Mouse (Mus musculus) gastrocnemius, postnatal 25 days (tissue): ENCODE data around the gene Lpp. TPM values are rescaled to one million over a fixed set of nuclear protein-coding genes. Genes with fewer than 3 reads are reported as not detected.

ENCODE experiments used
- DNase-seq: peaks from one replicate; pipeline ENCODE4 v3.0.0; 2022
- long read RNA-seq, 2 experiments: library from polyadenylated mRNA; stranded (forward); transcript quantifications; one replicate each; pipeline ENCODE4 v2.0.0; 2021
- total RNA-seq, 2 experiments: library from RNA; stranded (reverse); gene quantifications; 1 replicate in 1 of 2; 2 replicates in 1 of 2; pipeline ENCODE4 v1.2.3; 2021

Lpp gene
- total RNA-seq, result 10 to 100 TPM; 21.7 to 23.8 TPM
- long read RNA-seq, experiment 1, full-length matches to known transcripts, result 1 of 22 reads
- long read RNA-seq, experiment 1, partial matches to known transcripts, result 0 of 22 reads
- long read RNA-seq, experiment 1, other reads (novel, unspliced or antisense), result 21 of 22 reads
- long read RNA-seq, experiment 2, full-length matches to known transcripts, result 1 of 10 reads
- long read RNA-seq, experiment 2, partial matches to known transcripts, result 0 of 10 reads
- long read RNA-seq, experiment 2, other reads (novel, unspliced or antisense), result 9 of 10 reads

- peak; percentile 80 for DNase-seq
These were observed at the start of gene Lpp for GRCm38 (mm10) chr16:24392651-24393555. Gene Lpp, plus strand, starts transcription at chr16:24393507.

- peak; percentile 54 for DNase-seq
These were observed 45.5 kb upstream of the Lpp start for GRCm38 (mm10) chr16:24347582-24348411.

DNA sequence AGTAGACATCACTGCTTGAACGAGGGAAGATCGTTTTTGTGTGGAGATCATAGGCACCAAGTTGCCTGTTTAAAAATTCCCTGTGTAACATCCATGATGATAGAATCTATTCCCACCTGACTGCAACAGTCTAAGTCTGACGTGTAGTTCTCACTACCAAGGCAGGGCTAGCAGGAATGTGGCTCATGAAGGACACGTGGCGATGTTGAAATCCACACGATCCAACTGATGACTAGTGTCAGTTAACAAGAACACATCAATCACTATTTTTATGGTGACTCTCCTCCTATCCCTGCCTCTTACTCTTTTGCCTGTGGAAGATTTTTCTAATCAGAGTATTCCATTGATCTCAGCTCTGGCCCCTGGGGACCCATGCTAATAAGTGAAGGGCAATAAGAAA, 43.0 kb upstream of the Lpp start:
- no peak for DNase-seq

- no peak for DNase-seq
These were observed 42.6 kb upstream of the Lpp start for GRCm38 (mm10) chr16:24350751-24351150.

GRCm38 (mm10) chr16:24351811-24352210, 41.5 kb upstream of the Lpp start:
- no peak for DNase-seq

DNA sequence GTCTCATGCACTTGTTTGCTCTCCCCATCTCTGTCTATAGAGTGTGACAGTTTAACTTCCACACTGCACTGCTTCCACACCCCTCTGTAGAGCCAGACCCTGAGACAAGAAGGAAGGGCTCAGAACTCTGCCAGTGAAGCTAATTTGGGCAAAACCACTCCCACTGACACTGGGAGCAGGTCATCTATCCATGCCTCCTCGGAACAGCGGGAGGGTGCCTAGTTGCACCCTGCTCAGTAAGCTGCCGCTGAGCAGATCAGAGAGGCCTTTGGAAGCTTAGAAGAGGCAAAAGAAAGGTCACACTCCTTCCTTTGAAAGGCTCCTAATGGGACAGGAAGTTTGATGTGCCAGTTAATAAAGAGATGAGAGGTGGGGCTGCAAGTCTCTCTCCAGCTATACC, 39.5 kb upstream of the Lpp start:
- no peak for DNase-seq

- DNase-seq, result no peak
These were observed 31.6 kb upstream of the Lpp start for GRCm38 (mm10) chr16:24361667-24362066.

DNA sequence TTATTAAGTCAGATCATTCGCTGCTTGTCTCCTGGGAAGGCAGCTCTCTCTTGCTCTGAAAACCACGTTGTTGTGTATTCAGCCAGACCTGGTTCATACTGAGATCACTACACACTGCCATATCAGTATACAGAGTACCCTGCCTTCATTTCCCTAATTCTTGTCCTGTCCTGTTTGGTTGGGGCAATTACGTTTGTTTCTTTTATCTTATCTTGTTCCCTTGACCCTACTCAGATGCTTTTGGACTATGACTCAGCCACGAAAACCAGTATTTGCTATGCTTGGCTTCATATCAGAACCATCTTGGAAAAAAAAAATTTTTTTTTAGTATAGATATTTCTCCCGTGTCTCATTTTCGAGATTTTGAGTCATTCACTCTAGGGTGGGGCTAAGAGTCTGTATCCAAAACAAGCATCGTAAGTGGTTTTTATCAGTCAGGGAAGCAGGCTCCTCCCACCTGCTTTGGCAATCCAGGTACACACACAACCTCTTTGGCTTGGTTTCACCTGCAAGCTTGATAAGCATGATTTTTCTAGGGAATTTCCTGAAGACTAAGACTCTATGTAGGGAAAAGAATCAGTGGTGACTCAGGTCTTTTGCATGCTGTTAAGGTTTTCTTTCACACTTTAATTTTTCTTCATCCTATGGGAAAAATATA, 29.1 kb upstream of the Lpp start:
- no peak for DNase-seq

GRCm38 (mm10) chr16:24365900-24366299, 27.4 kb upstream of the Lpp start:
- no peak for DNase-seq

DNA sequence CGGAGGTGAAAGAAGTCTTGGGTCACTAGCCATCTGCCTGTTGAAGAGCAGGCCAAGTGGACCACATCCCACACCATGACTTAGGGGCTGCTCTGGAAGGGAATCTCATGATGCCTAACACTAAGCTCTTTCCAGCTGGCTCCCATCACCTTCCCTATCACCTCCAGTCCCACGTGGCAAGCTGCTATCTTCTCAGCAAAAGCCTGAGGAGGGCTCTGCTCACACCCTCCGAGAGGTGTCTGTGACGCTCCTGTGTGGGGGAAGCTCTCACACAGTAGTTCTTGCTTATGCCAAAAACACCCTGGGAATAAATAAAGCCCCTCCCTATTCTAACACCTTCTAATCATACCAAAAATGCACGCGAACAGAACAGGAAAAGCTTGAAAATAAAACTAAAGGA, 26.2 kb upstream of the Lpp start:
- DNase-seq, result no peak

GRCm38 (mm10) chr16:24367506-24367905, 25.8 kb upstream of the Lpp start:
- no peak for DNase-seq

GRCm38 (mm10) chr16:24376478-24376877, 16.8 kb upstream of the Lpp start:
- DNase-seq, result no peak

- DNase-seq, result no peak
These were observed 2.7 kb upstream of the Lpp start for GRCm38 (mm10) chr16:24390596-24390995.

DNA sequence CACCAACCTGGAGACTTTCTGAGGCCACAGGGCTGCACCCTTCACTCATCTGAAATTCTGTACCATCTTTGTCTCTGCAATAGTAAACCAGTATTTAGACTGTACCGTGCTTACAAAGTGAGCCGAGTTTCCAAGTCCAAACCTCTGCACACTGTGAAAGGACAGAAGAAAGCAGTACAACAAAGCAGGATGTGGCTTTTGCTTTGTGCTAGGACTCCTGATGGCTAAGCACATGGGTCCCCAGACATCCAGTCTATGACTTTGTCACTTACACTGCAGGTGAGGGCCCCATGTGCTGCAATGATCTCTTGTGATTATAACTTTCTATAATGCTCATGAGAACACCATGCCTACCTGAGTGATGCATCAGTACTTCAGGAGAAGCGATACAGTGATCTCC, 2.2 kb upstream of the Lpp start:
- no peak for DNase-seq

- DNase-seq, result no peak
These were observed 1.4 kb upstream of the Lpp start for GRCm38 (mm10) chr16:24391901-24392300.

DNA sequence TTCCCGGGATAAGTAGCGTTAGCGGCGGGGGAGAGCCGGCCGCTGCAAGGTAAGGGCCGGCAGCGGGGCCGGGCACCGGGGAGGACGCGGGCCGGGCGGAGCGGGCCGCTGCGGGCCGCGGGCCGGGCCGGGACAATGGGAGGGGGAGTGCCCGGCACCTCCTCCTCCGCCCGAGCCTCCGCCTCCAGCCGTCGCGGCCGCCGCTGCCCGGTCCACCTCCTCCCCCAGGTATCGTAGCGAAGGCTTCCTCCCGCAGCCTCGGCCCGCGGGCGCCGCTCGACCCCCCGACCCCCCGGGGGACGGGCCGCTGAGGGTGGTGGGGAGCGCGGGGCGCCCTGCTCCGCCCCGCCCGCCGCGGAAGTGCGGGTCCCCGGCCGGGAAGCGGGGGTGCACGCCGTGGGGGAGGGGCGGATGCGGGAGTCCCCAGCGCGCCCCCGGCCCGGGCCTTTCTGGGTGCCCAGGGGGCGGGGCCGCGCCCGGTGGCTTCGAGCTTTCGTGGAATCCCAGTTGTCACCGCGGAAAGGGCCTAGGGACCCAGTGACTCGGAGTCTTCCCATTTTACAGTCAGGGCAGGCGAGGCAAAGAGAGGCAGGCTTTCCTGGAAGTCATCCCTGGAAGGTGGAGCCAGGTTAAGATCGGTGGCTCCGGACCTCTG, 376 bp downstream of the Lpp start:
- peak; percentile 65 for DNase-seq

GRCm38 (mm10) chr16:24394211-24394991, 1.1 kb downstream of the Lpp start:
- DNase-seq, result peak; percentile 54

DNA sequence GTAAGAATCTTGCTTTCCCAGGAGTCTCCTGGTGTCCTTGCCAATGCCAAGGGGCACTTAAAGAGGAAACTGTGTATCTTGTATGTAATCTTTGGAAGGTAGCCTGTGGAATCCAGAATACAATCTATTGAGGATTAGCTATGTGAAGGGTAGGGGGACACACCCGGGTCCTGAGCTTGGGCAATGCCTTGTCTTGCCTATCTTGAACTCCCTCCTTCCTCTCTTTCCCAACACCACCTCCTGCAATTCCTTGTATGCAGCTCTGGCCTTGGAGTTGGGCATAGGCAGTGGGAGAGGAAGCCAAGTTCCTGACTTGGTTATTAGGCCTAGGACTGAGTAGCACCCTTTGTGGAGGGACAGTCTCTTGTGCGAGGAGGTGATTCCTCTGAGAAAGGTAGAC, 1.8 kb downstream of the Lpp start:
- no peak for DNase-seq

DNA sequence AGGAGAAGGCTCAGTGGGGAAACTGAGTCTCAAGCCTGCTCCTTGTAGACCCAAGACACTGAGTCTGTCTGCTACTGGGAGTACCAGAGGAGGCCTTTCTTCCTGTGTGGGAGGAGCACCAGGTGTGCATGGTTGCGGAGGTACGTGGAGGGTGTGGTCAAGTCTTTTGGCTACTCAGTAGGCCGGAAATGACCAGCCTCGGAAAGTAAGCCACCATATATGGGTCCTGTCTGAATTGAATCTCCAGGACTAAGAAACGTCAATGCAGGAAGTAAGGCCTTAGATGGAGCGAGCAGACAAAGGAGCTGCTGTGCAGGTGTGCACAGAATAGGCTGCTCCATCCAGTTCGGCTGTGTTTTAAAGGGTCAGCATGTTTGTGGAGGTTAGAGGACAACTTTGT, 3.2 kb downstream of the Lpp start:
- no peak for DNase-seq

GRCm38 (mm10) chr16:24398476-24398875, 5.2 kb downstream of the Lpp start:
- no peak for DNase-seq

DNA sequence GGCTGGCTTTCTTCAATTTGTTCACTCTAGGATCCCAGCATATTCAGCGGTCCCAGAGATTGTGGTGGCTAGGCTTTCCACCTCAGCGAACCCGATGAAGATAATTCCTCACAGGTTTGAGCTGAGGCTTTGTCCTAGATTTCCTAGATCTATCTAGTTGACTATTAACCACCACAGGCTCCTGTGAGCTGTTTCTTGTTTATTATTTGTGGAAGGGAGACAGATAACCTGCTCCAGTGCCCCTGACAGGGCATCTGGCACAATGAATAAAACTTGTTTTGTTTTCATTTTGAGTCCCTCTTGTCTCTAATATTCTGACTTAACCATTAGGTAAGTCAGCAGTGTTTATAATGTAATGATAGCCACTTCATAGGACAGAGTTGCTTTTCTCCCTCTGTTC, 5.6 kb downstream of the Lpp start:
- DNase-seq, result no peak
